Mouse (Mus musculus) stomach, embryonic 16.5 days (tissue): ENCODE results near the gene Gm884. TPM values are rescaled to one million over a fixed set of nuclear protein-coding genes. Genes with fewer than 3 reads are reported as not detected.

ENCODE experiments used
- ATAC-seq: fragments of 200-750 bp; cut with Nextera tagmentation; 2 replicates; pipeline ENCODE4 v1.8.0; 2017; ENCODE audit warnings: moderate number of reproducible peaks, moderate TSS enrichment; ENCODE audit not compliant: insufficient read depth, low FRiP score
- H3K27ac ChIP-seq: fragments of 300-500 bp; sonication (generic); 2 replicates; pipeline ENCODE4 v1.5.1; 2014; ENCODE audit warnings: low read length
- H3K27me3 ChIP-seq: fragments of 300-500 bp; sonication (generic); 2 replicates; pipeline ENCODE4 v1.6.1; 2014; ENCODE audit warnings: low read length, control low read depth, mixed read lengths; ENCODE audit not compliant: control insufficient read depth, insufficient read depth
- H3K36me3 ChIP-seq: fragments of 300-500 bp; sonication (generic); 2 replicates; pipeline ENCODE4 v1.6.1; 2014; ENCODE audit warnings: low read length; ENCODE audit not compliant: control insufficient read depth, insufficient read depth
- H3K4me1 ChIP-seq: fragments of 300-500 bp; sonication (generic); 2 replicates; pipeline ENCODE4 v1.6.1; 2014; ENCODE audit warnings: low read length, control low read depth, mixed read lengths; ENCODE audit not compliant: control insufficient read depth, insufficient read depth
- H3K4me2 ChIP-seq: fragments of 300-500 bp; sonication (generic); 2 replicates; pipeline ENCODE4 v1.6.1; 2014; ENCODE audit warnings: low read depth, low read length, mixed read lengths
- H3K4me3 ChIP-seq: fragments of 300-500 bp; sonication (generic); replicated peaks from 2 replicates; pipeline ENCODE4 v1.5.1; 2014; ENCODE audit warnings: mild to moderate bottlenecking, low read length
- H3K9ac ChIP-seq: fragments of 300-500 bp; sonication (generic); 2 replicates; pipeline ENCODE4 v1.6.1; 2014; ENCODE audit warnings: low read length
- H3K9me3 ChIP-seq: fragments of 300-500 bp; sonication (generic); replicated peaks from 2 replicates; pipeline ENCODE4 v1.6.1; 2016; ENCODE audit warnings: low read length, control low read depth; ENCODE audit not compliant: control insufficient read depth
- WGBS: fragments of 180-500 bp; shearing (Covaris S2); extraction: QIAGEN DNeasy Blood & Tissue Kit; methylation state at CpG from one replicate; pipeline ENCODE4 v1.1.7; 2014; 5-methylcytosine and 5-hydroxymethylcytosine counted together
- polyA plus RNA-seq: library from polyadenylated mRNA; unstranded; fragments of >200 nt; fragmentation: Nextera tagmentation; extraction: Ambion mirVana; gene quantifications from 2 replicates; pipeline ENCODE4 v1.2.1, GENCODE M21; 2015

Gene Gm884
- polyA plus RNA-seq, 1 experiment from 2014 or later: not detected

GRCm38 (mm10) chr11:103639407-103639946 lies 18.5 kb upstream of the Gm884 start:
- H3K27me3 ChIP-seq: peaks cover 13% of the 10 kb centered on the region
- H3K4me2 ChIP-seq: no peak overlapping the region
- ATAC-seq: no peak
- 3% methylated on average over 10 of the region's 10 CpGs for WGBS
- no peak overlapping the region for H3K4me3 ChIP-seq
- no peaks in the 10 kb centered on the region for H3K4me1 ChIP-seq
- no peak overlapping the region for H3K27ac ChIP-seq
- H3K36me3 ChIP-seq: no peaks in the 10 kb centered on the region
- no peak overlapping the region for H3K9ac ChIP-seq
- H3K9me3 ChIP-seq: no peaks in the 10 kb centered on the region

GRCm38 (mm10) chr11:103638790-103639189 lies 17.9 kb upstream of the Gm884 start, which contains the start of gene Lyzl6:
Lyzl6 (minus strand) TSS chr11:103638890.
- ATAC-seq: no peak
- Histone ChIP-seq H3K9ac (no peak within 1 kb of the TSS), H3K36me3 (no peaks in the 10 kb centered on the region), H3K27ac (no peak within 1 kb of the TSS), H3K4me2 (no peak within 1 kb of the TSS), H3K9me3 (no peaks in the 10 kb centered on the region), H3K27me3 (peaks cover 13% of the 10 kb centered on the region), H3K4me1 (no peaks in the 10 kb centered on the region), H3K4me3 (no peak within 1 kb of the TSS)
- 73% methylated on average over 3 of the region's 3 CpGs for WGBS

GRCm38 (mm10) chr11:103636261-103636660 lies 15.3 kb upstream of the Gm884 start:
- Histone ChIP-seq H3K27me3 (peaks cover 13% of the 10 kb centered on the region), H3K9ac (no peak overlapping the region), H3K4me3 (no peak overlapping the region), H3K4me2 (no peak overlapping the region), H3K27ac (no peak overlapping the region), H3K36me3 (no peaks in the 10 kb centered on the region), H3K4me1 (no peaks in the 10 kb centered on the region), H3K9me3 (no peaks in the 10 kb centered on the region)
- ATAC-seq: no peak
- WGBS: 72% methylated on average over 6 of the region's 6 CpGs

GRCm38 (mm10) chr11:103635481-103635880 lies 14.5 kb upstream of the Gm884 start:
- Histone ChIP-seq H3K9me3 (no peaks in the 10 kb centered on the region), H3K27me3 (peaks cover 11% of the 10 kb centered on the region), H3K4me2 (no peak overlapping the region), H3K36me3 (no peaks in the 10 kb centered on the region), H3K4me3 (no peak overlapping the region), H3K27ac (no peak overlapping the region), H3K9ac (no peak overlapping the region), H3K4me1 (no peaks in the 10 kb centered on the region)
- ATAC-seq: no peak
- 59% methylated on average over 3 of the region's 3 CpGs for WGBS

GRCm38 (mm10) chr11:103634806-103635205 lies 13.9 kb upstream of the Gm884 start:
- Histone ChIP-seq H3K4me1 (no peaks in the 10 kb centered on the region), H3K27ac (no peak overlapping the region), H3K4me2 (no peak overlapping the region), H3K4me3 (no peak overlapping the region), H3K36me3 (no peaks in the 10 kb centered on the region), H3K9ac (no peak overlapping the region), H3K9me3 (no peaks in the 10 kb centered on the region), H3K27me3 (peaks cover 7% of the 10 kb centered on the region)
- no peak for ATAC-seq
- WGBS: 82% methylated on average over 7 of the region's 7 CpGs

GRCm38 (mm10) chr11:103627453-103627852 lies 6.5 kb upstream of the Gm884 start:
- Histone ChIP-seq H3K4me1 (no peaks in the 10 kb centered on the region), H3K4me3 (no peak overlapping the region), H3K4me2 (no peak overlapping the region), H3K27ac (no peak overlapping the region), H3K27me3 (no peaks in the 10 kb centered on the region), H3K9ac (no peak overlapping the region), H3K9me3 (no peaks in the 10 kb centered on the region), H3K36me3 (no peaks in the 10 kb centered on the region)
- WGBS: 78% methylated on average over 23 of the region's 23 CpGs
- ATAC-seq: no peak

GRCm38 (mm10) chr11:103610772-103611171 lies 10.2 kb downstream of the Gm884 start:
- H3K27me3 ChIP-seq: no peaks in the 10 kb centered on the region
- no peaks in the 10 kb centered on the region for H3K4me1 ChIP-seq
- no peaks in the 10 kb centered on the region for H3K9me3 ChIP-seq
- no peak for ATAC-seq
- H3K4me2 ChIP-seq: no peak overlapping the region
- H3K36me3 ChIP-seq: no peaks in the 10 kb centered on the region
- H3K4me3 ChIP-seq: no peak overlapping the region
- H3K27ac ChIP-seq: no peak overlapping the region
- H3K9ac ChIP-seq: no peak overlapping the region
- 91% methylated on average over 2 of the region's 2 CpGs for WGBS

- Histone ChIP-seq H3K27ac (no peak overlapping the region), H3K9me3 (no peaks in the 10 kb centered on the region), H3K36me3 (no peaks in the 10 kb centered on the region), H3K4me2 (no peak overlapping the region), H3K4me3 (no peak overlapping the region), H3K4me1 (no peaks in the 10 kb centered on the region), H3K27me3 (no peaks in the 10 kb centered on the region), H3K9ac (no peak overlapping the region)
- WGBS: 65% methylated on average over 5 of the region's 5 CpGs
- ATAC-seq: no peak
Observed at GRCm38 (mm10) chr11:103606611-103607010, 14.3 kb downstream of the Gm884 start.

GRCm38 (mm10) chr11:103578339-103578738 lies 42.6 kb downstream of the Gm884 start:
- WGBS: 90% methylated on average over 11 of the region's 11 CpGs
- H3K4me3 ChIP-seq: no peak overlapping the region
- ATAC-seq: no peak

More at GRCm38 (mm10) chr11:103578339-103578738, 42.6 kb downstream of the Gm884 start:
- H3K4me1 ChIP-seq: no peaks in the 10 kb centered on the region
- H3K27me3 ChIP-seq: no peaks in the 10 kb centered on the region
- no peak overlapping the region for H3K9ac ChIP-seq
- H3K27ac ChIP-seq: no peak overlapping the region
- H3K4me2 ChIP-seq: no peak overlapping the region
- peaks cover 9% of the 10 kb centered on the region; the same call in 1 of the 2 replicates for H3K9me3 ChIP-seq
- no peaks in the 10 kb centered on the region for H3K36me3 ChIP-seq
